Mouse (Mus musculus): ENCODE results near the gene Aifm2. TPM values are rescaled to one million over a fixed set of nuclear protein-coding genes. Genes with fewer than 3 reads are reported as not detected.

Gene Aifm2
- polyA plus RNA-seq (2012; ENCODE audit: insufficient read depth, insufficient read length, missing spikeins), result 13.6 and 16.1 TPM in 2 replicates

GRCm38 (mm10) chr10:61714771-61715461, at the start of gene Aifm2:
Aifm2 (plus strand) TSS chr10:61715263.
- Histone ChIP-seq H3K4me1 (ENCODE audit: control insufficient read depth, insufficient read depth, low read length) (peaks cover 26% of the 10 kb centered on the region), H3K4me3 (ENCODE audit: insufficient read depth, low read length) (peak within 1 kb of the TSS; percentile 81), H3K27ac (ENCODE audit: insufficient read depth, low read depth, low read length) (no peak within 1 kb of the TSS)
- no peak for TF ChIP-seq CTCF (IDR thresholded peaks at IDR 0.05; ENCODE audit: low read depth, low read length)
- no peak for TF ChIP-seq POLR2A (IDR thresholded peaks at IDR 0.05; ENCODE audit: borderline replicate concordance, low read depth, low read length)

- Histone ChIP-seq H3K4me1 (ENCODE audit: control insufficient read depth, insufficient read depth, low read length) (peaks cover 19% of the 10 kb centered on the region), H3K27ac (ENCODE audit: insufficient read depth, low read depth, low read length) (no peak overlapping the region), H3K4me3 (ENCODE audit: insufficient read depth, low read length) (no peak overlapping the region)
- TF ChIP-seq POLR2A (IDR thresholded peaks at IDR 0.05; ENCODE audit: borderline replicate concordance, low read depth, low read length), result no peak
- TF ChIP-seq CTCF (IDR thresholded peaks at IDR 0.05; ENCODE audit: low read depth, low read length), result no peak
Observed at GRCm38 (mm10) chr10:61665651-61666050, 49.4 kb upstream of the Aifm2 start.

GRCm38 (mm10) chr10:61669289-61669688, 45.8 kb upstream of the Aifm2 start:
- peaks cover 2% of the 10 kb centered on the region; the same call in 1 of the 2 replicates for H3K4me1 ChIP-seq (ENCODE audit: control insufficient read depth, insufficient read depth, low read length)
- H3K4me3 ChIP-seq (ENCODE audit: insufficient read depth, low read length), result no peak overlapping the region
- TF ChIP-seq CTCF (IDR thresholded peaks at IDR 0.05; ENCODE audit: low read depth, low read length), result no peak
- TF ChIP-seq POLR2A (IDR thresholded peaks at IDR 0.05; ENCODE audit: borderline replicate concordance, low read depth, low read length), result no peak
- H3K27ac ChIP-seq (ENCODE audit: insufficient read depth, low read depth, low read length), result no peak overlapping the region

- Histone ChIP-seq H3K27ac (ENCODE audit: insufficient read depth, low read depth, low read length) (no peak overlapping the region), H3K4me1 (ENCODE audit: control insufficient read depth, insufficient read depth, low read length) (peaks cover 2% of the 10 kb centered on the region; the same call in 1 of the 2 replicates), H3K4me3 (ENCODE audit: insufficient read depth, low read length) (no peak overlapping the region)
- no peak for TF ChIP-seq POLR2A (IDR thresholded peaks at IDR 0.05; ENCODE audit: borderline replicate concordance, low read depth, low read length)
- TF ChIP-seq CTCF (IDR thresholded peaks at IDR 0.05; ENCODE audit: low read depth, low read length), result no peak
Observed at GRCm38 (mm10) chr10:61669896-61670295, 45.2 kb upstream of the Aifm2 start.

GRCm38 (mm10) chr10:61670758-61671157, 44.3 kb upstream of the Aifm2 start:
- Histone ChIP-seq H3K4me1 (ENCODE audit: control insufficient read depth, insufficient read depth, low read length) (peaks cover 2% of the 10 kb centered on the region; the same call in 1 of the 2 replicates), H3K27ac (ENCODE audit: insufficient read depth, low read depth, low read length) (no peak overlapping the region), H3K4me3 (ENCODE audit: insufficient read depth, low read length) (no peak overlapping the region)
- no peak for TF ChIP-seq POLR2A (IDR thresholded peaks at IDR 0.05; ENCODE audit: borderline replicate concordance, low read depth, low read length)
- TF ChIP-seq CTCF (IDR thresholded peaks at IDR 0.05; ENCODE audit: low read depth, low read length), result no peak

- no peak overlapping the region for H3K27ac ChIP-seq (ENCODE audit: insufficient read depth, low read depth, low read length)
- no peak for TF ChIP-seq POLR2A (IDR thresholded peaks at IDR 0.05; ENCODE audit: borderline replicate concordance, low read depth, low read length)
- TF ChIP-seq CTCF (IDR thresholded peaks at IDR 0.05; ENCODE audit: low read depth, low read length), result no peak
- H3K4me3 ChIP-seq (ENCODE audit: insufficient read depth, low read length), result no peak overlapping the region
- no peaks in the 10 kb centered on the region for H3K4me1 ChIP-seq (ENCODE audit: control insufficient read depth, insufficient read depth, low read length)
Observed at GRCm38 (mm10) chr10:61675935-61676334, 39.1 kb upstream of the Aifm2 start.

GRCm38 (mm10) chr10:61679545-61679944, 35.5 kb upstream of the Aifm2 start:
- peaks cover 14% of the 10 kb centered on the region for H3K4me1 ChIP-seq (ENCODE audit: control insufficient read depth, insufficient read depth, low read length)
- H3K27ac ChIP-seq (ENCODE audit: insufficient read depth, low read depth, low read length), result 0 out of 2 replicates have a peak overlapping the region, but pooled peaks have one; percentile 25
- no peak for TF ChIP-seq CTCF (IDR thresholded peaks at IDR 0.05; ENCODE audit: low read depth, low read length)
- H3K4me3 ChIP-seq (ENCODE audit: insufficient read depth, low read length), result peak overlapping the region; percentile 64

GRCm38 (mm10) chr10:61680015-61680913, 34.8 kb upstream of the Aifm2 start, which contains the start of gene Sar1a:
Sar1a (plus strand) TSS chr10:61680299.
- TF ChIP-seq POLR2A (IDR thresholded peaks at IDR 0.05; ENCODE audit: borderline replicate concordance, low read depth, low read length), result 0 out of 2 replicates have a peak, but pooled peaks have one; percentile 44
- TF ChIP-seq CTCF (IDR thresholded peaks at IDR 0.05; ENCODE audit: low read depth, low read length), result no peak
- Histone ChIP-seq H3K4me3 (ENCODE audit: insufficient read depth, low read length) (peak within 1 kb of the TSS; percentile 73), H3K4me1 (ENCODE audit: control insufficient read depth, insufficient read depth, low read length) (peaks cover 14% of the 10 kb centered on the region), H3K27ac (ENCODE audit: insufficient read depth, low read depth, low read length) (0 out of 2 replicates have a peak within 1 kb of the TSS, but pooled peaks have one; percentile 25)

- no peak overlapping the region for H3K4me3 ChIP-seq (ENCODE audit: insufficient read depth, low read length)
- TF ChIP-seq CTCF (IDR thresholded peaks at IDR 0.05; ENCODE audit: low read depth, low read length), result no peak
- no peak for TF ChIP-seq POLR2A (IDR thresholded peaks at IDR 0.05; ENCODE audit: borderline replicate concordance, low read depth, low read length)
- no peaks in the 10 kb centered on the region for H3K4me1 ChIP-seq (ENCODE audit: control insufficient read depth, insufficient read depth, low read length)
- H3K27ac ChIP-seq (ENCODE audit: insufficient read depth, low read depth, low read length), result 0 out of 2 replicates have a peak overlapping the region, but pooled peaks have one; percentile 10
Observed at GRCm38 (mm10) chr10:61689405-61689804, 25.7 kb upstream of the Aifm2 start.
